Mouse (Mus musculus) forebrain, embryonic 14.5 days (tissue): ENCODE results near the gene Arfgef2. TPM values are rescaled to one million over a fixed set of nuclear protein-coding genes. Genes with fewer than 3 reads are reported as not detected.

Experiments used
- ATAC-seq: fragments of 200-750 bp; cut with Nextera tagmentation; 2 replicates; pipeline ENCODE4 v1.8.0; 2017; ENCODE audit warnings: mild to moderate bottlenecking, moderate library complexity
- DNase-seq: peaks from one replicate; pipeline ENCODE4 v3.0.0-alpha.2; 2015; ENCODE audit warnings: low spot score
- H3K27ac ChIP-seq: fragments of 300-500 bp; sonication (generic); 2 replicates; pipeline ENCODE4 v1.5.1; 2014; ENCODE audit warnings: low read depth, mild to moderate bottlenecking, control low read depth, low read length, moderate library complexity
- H3K27me3 ChIP-seq: fragments of 300-500 bp; sonication (generic); replicated peaks from 2 replicates; pipeline ENCODE4 v1.6.1; 2014; ENCODE audit warnings: low read length, control low read depth, mixed read lengths; ENCODE audit not compliant: control insufficient read depth, insufficient read depth
- H3K36me3 ChIP-seq: fragments of 300-500 bp; sonication (generic); 2 replicates; pipeline ENCODE4 v1.6.1; 2014; ENCODE audit warnings: low read length, control low read depth; ENCODE audit not compliant: control insufficient read depth, insufficient read depth
- H3K4me1 ChIP-seq: fragments of 300-500 bp; sonication (generic); 2 replicates; pipeline ENCODE4 v1.6.1; 2014; ENCODE audit warnings: antibody characterized with exemption, low read length, control low read depth; ENCODE audit not compliant: control insufficient read depth, insufficient read depth
- H3K4me2 ChIP-seq: fragments of 300-500 bp; sonication (generic); 2 replicates; pipeline ENCODE4 v1.6.1; 2014; ENCODE audit warnings: mild to moderate bottlenecking, control low read depth, low read length
- H3K4me3 ChIP-seq: fragments of 300-500 bp; sonication (generic); 2 replicates; pipeline ENCODE4 v1.5.1; 2014; ENCODE audit warnings: low read depth, low read length, control low read depth
- H3K9ac ChIP-seq: fragments of 300-500 bp; sonication (generic); 2 replicates; pipeline ENCODE4 v1.6.1; 2014; ENCODE audit warnings: mild to moderate bottlenecking, low read length, control low read depth, moderate library complexity
- H3K9me3 ChIP-seq: fragments of 300-500 bp; sonication (generic); replicated peaks from 2 replicates; pipeline ENCODE4 v1.6.1; 2016; ENCODE audit warnings: low read length, control low read depth, mixed read lengths; ENCODE audit not compliant: control insufficient read depth
- WGBS: fragments of 180-500 bp; shearing (Covaris S2); extraction: QIAGEN DNeasy Blood & Tissue Kit; methylation state at CpG from one replicate; pipeline ENCODE4 v1.1.7; 2014; 5-methylcytosine and 5-hydroxymethylcytosine counted together
- polyA plus RNA-seq: library from polyadenylated mRNA; unstranded; fragments of >200 nt; fragmentation: Nextera tagmentation; extraction: Ambion mirVana; gene quantifications from 2 replicates; pipeline ENCODE4 v1.2.1, GENCODE M21; 2014

Gene Arfgef2
- polyA plus RNA-seq, 1 experiment from 2014 or later = 2.6 TPM

DNA sequence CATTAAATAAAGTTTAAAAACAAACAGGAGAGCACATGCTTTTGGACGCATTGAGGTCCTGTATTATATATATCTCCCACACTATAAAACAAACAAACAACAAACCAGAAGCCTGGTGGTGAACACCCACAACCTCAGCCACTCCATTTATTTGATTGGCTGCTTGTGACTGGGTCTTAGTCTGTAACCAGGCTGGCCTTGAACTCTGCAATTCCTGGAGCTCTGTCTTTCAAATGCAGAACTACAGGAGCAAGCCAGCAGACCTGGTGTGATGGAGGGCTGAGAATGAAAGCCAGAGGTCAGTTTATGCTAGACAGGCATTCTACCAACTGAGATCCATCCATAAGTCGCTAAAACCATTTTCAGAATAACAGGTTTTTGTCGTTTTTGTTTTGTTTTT, 94.4 kb downstream of the Arfgef2 start:
- Histone ChIP-seq H3K9me3 (no peaks in the 10 kb centered on the region), H3K4me1 (no peaks in the 10 kb centered on the region), H3K27me3 (no peaks in the 10 kb centered on the region), H3K4me2 (no peak overlapping the region), H3K36me3 (peaks cover 4% of the 10 kb centered on the region; the same call in 1 of the 2 replicates), H3K27ac (no peak overlapping the region), H3K4me3 (no peak overlapping the region), H3K9ac (no peak overlapping the region)
- DNase-seq (no peak), ATAC-seq (no peak)
- 69% methylated on average over 3 of the region's 3 CpGs for WGBS

DNA sequence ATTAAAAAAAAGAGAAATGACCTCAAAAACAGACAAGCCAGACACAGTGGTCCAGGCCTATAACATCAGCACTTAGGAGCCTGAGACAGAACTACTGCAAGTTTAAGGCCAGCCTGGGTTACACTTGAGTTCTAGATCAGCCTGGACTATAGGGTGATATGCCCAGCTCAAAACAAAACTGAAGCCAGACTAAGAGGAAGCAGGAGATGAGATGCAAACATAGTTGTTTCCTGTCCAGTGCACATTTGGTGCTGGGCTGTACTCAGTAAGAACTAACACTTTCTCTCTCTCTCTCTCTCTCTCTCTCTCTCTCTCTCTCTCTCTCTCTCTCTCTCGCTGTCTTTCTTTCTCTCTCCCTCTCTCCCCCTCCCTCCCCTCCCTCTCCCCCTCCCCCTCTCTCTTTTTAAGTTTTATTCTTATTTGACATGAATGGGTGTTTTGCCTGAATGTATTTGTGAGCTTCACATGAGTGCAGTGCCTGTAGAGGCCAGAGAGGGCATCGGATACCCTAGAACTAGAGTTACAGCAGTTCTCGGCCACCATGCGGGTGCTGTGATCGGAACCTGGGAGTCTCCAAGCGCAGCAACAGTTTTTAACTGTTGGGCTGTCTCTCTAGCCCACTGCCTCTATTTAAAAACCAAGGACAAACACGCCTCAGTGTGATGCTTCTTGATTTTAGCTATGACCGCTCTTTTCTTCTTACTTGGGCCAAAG, 95.6 kb downstream of the Arfgef2 start:
- DNase-seq (no peak), ATAC-seq (no peak)
- Histone ChIP-seq H3K27me3 (no peaks in the 10 kb centered on the region), H3K4me1 (no peaks in the 10 kb centered on the region), H3K4me3 (no peak overlapping the region), H3K36me3 (0 out of 2 replicates have a peak, but pooled peaks cover 3% of the 10 kb centered on the region), H3K9ac (no peak overlapping the region), H3K27ac (no peak overlapping the region), H3K9me3 (no peaks in the 10 kb centered on the region), H3K4me2 (no peak overlapping the region)
- 84% methylated on average over 8 of the region's 8 CpGs for WGBS

DNA sequence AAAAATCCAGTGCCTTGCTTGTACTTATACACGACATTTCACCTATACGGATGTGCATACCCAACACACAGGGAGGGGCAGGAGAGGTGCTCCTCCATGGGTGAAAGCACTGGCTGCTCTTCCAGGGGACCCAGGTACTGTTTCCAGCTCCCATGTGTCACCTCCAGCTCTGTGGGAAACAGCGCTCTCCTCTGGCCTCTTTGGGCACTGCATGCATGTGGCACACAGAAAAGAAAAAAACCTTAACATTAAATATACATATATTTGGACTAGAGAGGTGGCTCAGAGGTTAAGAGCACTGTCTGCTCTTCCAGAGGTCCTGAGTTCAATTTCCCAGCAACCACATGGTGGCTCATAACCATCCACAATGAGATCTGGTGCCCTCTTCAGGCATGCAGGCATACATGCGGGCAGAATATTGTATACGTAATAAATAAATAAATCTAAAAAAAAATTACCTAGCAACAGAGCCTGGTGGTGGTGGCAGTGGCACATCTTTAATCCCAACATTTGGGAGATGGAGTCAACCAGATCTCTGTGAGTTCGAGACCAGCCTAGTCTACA, 98.4 kb downstream of the Arfgef2 start:
- no peak overlapping the region for H3K4me3 ChIP-seq
- H3K9ac ChIP-seq = no peak overlapping the region
- ATAC-seq (no peak), DNase-seq (no peak)
- H3K27me3 ChIP-seq = no peaks in the 10 kb centered on the region
- 91% methylated on average over 6 of the region's 6 CpGs for WGBS
- H3K4me1 ChIP-seq = peaks cover 10% of the 10 kb centered on the region
- no peak overlapping the region for H3K27ac ChIP-seq
- no peaks in the 10 kb centered on the region for H3K9me3 ChIP-seq
- H3K36me3 ChIP-seq = no peaks in the 10 kb centered on the region
- no peak overlapping the region for H3K4me2 ChIP-seq

DNA sequence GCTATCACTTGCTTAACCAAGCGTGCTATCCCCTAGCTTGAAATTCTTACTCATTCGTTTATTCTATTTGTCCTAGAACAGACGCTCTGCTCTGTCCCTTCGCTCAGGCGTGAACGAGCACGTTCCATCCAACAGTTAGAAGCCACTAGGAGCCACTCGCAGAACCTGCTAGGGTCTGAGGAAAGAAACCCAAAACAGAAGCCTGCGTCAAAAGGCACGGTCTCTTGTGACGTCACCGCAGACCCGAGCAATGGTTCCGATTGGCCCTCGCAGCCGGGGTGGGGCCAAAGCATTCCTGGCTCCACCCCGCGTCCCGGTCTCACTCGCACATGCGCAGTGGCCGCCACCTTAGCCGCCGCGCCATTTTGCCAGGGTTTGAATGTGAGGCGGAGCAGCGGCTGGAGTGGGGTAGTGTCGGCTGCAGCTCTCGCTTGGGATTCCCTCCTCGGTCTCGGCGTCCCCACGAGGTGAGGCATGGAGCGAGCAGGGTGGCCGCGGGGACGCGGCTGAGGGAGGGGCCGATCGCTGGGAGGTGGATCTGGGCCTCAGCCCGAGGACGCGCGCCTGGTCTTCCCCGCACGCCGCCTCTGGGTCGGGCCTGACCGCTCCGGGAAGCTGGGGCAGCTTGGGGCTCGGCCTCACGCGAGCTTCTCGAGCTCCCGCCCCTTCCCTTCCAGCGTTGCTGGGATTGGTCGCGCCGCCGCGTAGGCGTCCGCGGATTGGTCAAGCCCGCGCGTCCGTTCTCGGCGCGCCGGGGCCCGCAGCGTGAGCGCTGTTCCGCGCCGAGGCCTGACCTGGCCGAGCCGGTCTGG, 100.5 kb downstream of the Arfgef2 start, which contains the start of gene Cse1l:
Gene Cse1l (plus strand): TSS at position 330 of the 812 bp plus-strand sequence.
- Histone ChIP-seq H3K36me3 (no peaks in the 10 kb centered on the region), H3K9me3 (no peaks in the 10 kb centered on the region), H3K4me2 (peak within 1 kb of the TSS; percentile 94), H3K4me1 (peaks cover 10% of the 10 kb centered on the region), H3K9ac (peak within 1 kb of the TSS; percentile 85), H3K27ac (peak within 1 kb of the TSS; percentile 98), H3K27me3 (no peaks in the 10 kb centered on the region), H3K4me3 (peak within 1 kb of the TSS; percentile 78)
- ATAC-seq (peak; percentile 97), DNase-seq (peak; percentile 99)
- WGBS = under 1% methylated on average over 71 of the region's 80 CpGs

DNA sequence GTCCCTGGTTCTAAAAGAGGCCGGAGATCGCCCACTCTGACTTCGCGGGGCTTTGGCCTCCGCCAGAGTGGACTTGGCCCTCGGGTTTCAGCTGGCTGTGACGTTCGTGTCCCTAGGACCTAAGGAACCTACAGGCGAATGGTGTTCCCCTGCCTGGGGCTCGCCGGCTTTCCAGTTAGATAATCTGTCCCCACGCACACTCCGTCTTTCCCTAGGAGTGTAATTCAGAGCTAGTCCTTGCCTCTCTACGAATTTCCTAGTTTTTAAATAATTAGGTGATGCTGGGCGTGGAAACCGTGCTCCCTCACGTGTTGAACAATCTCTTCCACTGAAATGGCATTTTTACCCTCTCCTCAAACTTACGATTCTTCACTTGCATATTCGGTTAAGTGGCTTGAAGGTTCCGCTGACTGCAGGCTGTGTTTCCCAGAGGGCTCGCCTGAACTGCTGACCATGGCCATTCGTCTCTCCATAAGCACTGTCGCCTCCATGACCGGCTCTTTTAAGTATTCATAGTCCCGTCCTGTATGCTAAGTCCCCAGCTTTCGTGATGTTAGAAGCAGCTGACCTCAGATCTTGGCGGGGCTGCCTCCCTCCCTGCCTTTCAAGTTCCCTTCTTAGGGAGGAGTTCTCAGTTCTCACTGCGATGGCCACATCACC, 101.3 kb downstream of the Arfgef2 start:
- peak; percentile 35 for ATAC-seq
- Histone ChIP-seq H3K9ac (peak overlapping the region; percentile 85), H3K4me3 (peak overlapping the region; percentile 78), H3K36me3 (no peaks in the 10 kb centered on the region), H3K27me3 (no peaks in the 10 kb centered on the region), H3K27ac (peak overlapping the region; percentile 98), H3K4me1 (peaks cover 10% of the 10 kb centered on the region), H3K9me3 (no peaks in the 10 kb centered on the region), H3K4me2 (peak overlapping the region; percentile 94)
- WGBS = under 1% methylated on average over 28 of the region's 28 CpGs
- DNase-seq = no peak

DNA sequence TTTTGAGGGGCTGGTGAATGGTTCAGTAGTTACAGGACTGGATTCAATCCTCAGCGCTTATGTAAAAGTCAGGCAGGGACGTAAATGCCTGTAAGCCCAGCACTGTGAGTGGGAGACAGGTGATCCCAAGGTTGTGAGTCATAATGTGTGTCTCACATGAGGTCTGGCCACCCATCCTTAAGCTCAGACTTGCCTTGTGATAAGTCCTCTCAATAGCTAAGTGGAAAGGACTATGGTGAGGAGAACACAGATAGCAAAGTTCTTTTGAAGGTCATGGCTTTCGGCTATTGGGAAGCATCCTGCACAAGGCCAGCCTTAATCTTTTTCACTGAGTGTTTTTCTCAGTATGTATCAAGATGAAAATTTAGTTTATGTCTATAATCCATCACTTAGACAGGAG, 104.3 kb downstream of the Arfgef2 start:
- H3K9me3 ChIP-seq = no peaks in the 10 kb centered on the region
- H3K4me2 ChIP-seq = no peak overlapping the region
- H3K27me3 ChIP-seq = no peaks in the 10 kb centered on the region
- no peak overlapping the region for H3K27ac ChIP-seq
- H3K4me3 ChIP-seq = no peak overlapping the region
- H3K36me3 ChIP-seq = no peaks in the 10 kb centered on the region
- H3K4me1 ChIP-seq = peaks cover 10% of the 10 kb centered on the region
- WGBS = 96% methylated on average over 3 of the region's 3 CpGs
- no peak overlapping the region for H3K9ac ChIP-seq
- DNase-seq (no peak), ATAC-seq (no peak)

DNA sequence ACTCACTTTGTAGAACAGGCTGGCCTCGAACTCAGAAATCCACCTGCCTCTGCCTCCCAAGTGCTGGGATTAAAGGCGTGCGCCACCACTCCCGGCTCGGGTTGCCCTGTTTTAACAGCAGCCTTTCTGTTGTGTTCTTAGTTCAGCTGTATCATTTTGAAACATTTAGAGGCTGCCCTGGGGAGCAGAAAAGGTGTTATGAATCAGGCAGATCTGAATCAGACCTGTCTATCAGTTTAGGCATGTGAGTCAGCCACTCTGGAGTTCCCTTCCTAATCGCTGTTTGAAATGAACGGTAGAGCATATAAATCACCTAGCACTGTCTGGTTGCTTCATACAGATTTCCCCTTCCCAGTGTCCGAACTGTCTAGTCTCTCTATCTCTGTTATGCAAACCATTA, 105.1 kb downstream of the Arfgef2 start:
- no peaks in the 10 kb centered on the region for H3K36me3 ChIP-seq
- peaks cover 10% of the 10 kb centered on the region for H3K4me1 ChIP-seq
- H3K4me2 ChIP-seq = no peak overlapping the region
- ATAC-seq (no peak), DNase-seq (no peak)
- no peak overlapping the region for H3K4me3 ChIP-seq
- no peak overlapping the region for H3K27ac ChIP-seq
- no peaks in the 10 kb centered on the region for H3K9me3 ChIP-seq
- no peaks in the 10 kb centered on the region for H3K27me3 ChIP-seq
- H3K9ac ChIP-seq = no peak overlapping the region
- WGBS = 93% methylated on average over 8 of the region's 8 CpGs

DNA sequence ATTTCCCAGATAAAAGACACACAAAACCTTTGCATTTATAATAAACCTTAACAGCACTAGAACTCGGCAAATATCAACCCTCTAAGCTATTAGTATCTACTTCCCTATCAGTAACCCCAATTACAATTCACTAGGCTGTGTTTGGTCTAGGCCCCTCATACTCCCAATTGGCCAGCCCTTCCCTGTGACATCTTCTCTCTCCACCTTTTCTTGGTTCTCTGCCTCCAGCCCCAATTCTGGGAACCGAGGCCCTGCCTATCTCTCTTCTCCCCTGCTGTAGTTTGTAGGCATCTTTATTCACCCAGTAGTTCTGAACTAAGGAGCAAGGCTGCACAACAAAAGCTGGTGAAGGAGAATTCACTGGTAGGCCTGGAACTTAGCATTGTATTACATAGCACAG, 118.6 kb downstream of the Arfgef2 start:
- Histone ChIP-seq H3K4me3 (no peak overlapping the region), H3K9ac (no peak overlapping the region), H3K27me3 (no peaks in the 10 kb centered on the region), H3K9me3 (no peaks in the 10 kb centered on the region), H3K4me1 (no peaks in the 10 kb centered on the region), H3K36me3 (peaks cover 81% of the 10 kb centered on the region), H3K4me2 (no peak overlapping the region), H3K27ac (no peak overlapping the region)
- 86% methylated on average over 2 of the region's 2 CpGs for WGBS
- DNase-seq (no peak), ATAC-seq (no peak)
